Comparison of ENCODE assay signal across 8 mouse cellular contexts in the genomic region with DNA sequence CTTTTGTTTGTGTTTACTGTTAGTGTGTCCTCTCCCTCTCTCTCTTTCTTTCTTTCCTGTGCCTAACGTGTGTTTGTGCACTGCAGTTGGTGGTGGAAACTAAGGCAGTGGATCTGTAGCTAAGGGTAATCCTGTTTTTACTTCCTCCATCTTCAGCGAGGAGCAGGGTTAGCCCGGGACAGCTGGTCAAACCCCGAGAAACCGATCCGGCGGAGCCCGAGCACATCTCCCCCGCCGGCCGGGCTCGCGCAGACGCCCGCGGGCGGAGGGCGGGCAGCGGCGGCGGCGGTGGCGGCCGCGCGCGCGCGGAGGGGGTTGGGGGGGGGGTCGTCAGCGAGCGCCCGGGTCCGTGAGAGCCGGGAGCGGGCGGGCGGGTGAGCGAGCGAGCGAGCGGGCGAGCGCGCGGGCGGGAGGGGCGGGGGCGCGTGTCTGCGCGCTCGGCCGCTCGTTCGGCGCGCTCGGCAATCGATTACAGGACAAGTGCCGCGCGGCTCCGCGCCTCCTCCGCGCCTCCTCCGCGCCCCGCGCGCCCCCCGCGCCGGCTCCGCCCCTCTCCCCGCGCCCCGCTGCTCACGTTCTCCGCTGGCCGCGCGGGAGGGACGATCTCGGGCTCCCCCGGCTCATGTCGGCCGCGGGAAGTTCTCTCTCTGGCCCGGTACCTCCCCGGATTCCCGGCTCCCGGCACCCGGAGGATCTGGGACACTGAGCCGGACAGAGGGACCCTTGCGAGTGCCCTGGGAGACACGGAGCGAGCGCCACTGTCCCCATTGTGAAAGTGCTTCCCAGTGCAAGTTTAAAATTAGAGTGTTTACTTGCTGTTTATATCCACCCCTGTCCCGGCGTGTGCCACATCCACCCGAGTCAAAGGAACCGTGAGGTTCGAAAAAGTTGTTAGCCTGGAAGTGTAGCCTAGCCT. TPM values are rescaled to one million over a fixed set of nuclear protein-coding genes. Genes with fewer than 3 reads are reported as not detected.
A peak's percentile ranks its signal among the peaks of the same experiment; 100 is the strongest.
DNase-seq lines count a peak whose midpoint lies in the region; ATAC-seq and TF ChIP-seq lines count a peak whose summit lies in the region.

Ikzf2 (minus strand) TSS at position 170 of the 916 bp plus-strand sequence.

- WGBS in embryonic facial prominence, embryonic 14.5 days: 0% methylated on average over 25 of the region's 105 CpGs
- WGBS in limb, embryonic 12.5 days: under 1% methylated on average over 92 of the region's 105 CpGs
- WGBS in midbrain, embryonic 13.5 days: under 1% methylated on average over 40 of the region's 105 CpGs
- WGBS in small intestine, adult 2 months: 3% methylated on average over 97 of the region's 105 CpGs

- peak within 1 kb of the TSS; percentile 77 for H3K4me3 ChIP-seq in embryonic facial prominence, embryonic 14.5 days (ENCODE audit: low read depth, low read length)
- H3K4me3 ChIP-seq in limb, embryonic 12.5 days (replicated peaks): peak within 1 kb of the TSS; percentile 72
- peak within 1 kb of the TSS; percentile 80 for H3K4me3 ChIP-seq in midbrain, embryonic 13.5 days (replicated peaks)
- H3K4me3 ChIP-seq in small intestine, adult 2 months (ENCODE audit: low read depth, low read length): peak within 1 kb of the TSS; percentile 75

- peak within 1 kb of the TSS; percentile 88 for H3K4me2 ChIP-seq in embryonic facial prominence, embryonic 14.5 days (ENCODE audit: low read depth, low read length)
- H3K4me2 ChIP-seq in limb, embryonic 12.5 days: peak within 1 kb of the TSS; percentile 77
- H3K4me2 ChIP-seq in midbrain, embryonic 13.5 days (replicated peaks): peak within 1 kb of the TSS; percentile 72

- no peak for TF ChIP-seq POLR2A in small intestine, adult 2 months (IDR thresholded peaks at IDR 0.05; ENCODE audit: low read depth, low read length)

- no peaks in the 10 kb centered on the region for H3K36me3 ChIP-seq in embryonic facial prominence, embryonic 14.5 days (ENCODE audit: control insufficient read depth, insufficient read depth, low read length)
- no peaks in the 10 kb centered on the region for H3K36me3 ChIP-seq in limb, embryonic 12.5 days
- no peaks in the 10 kb centered on the region for H3K36me3 ChIP-seq in midbrain, embryonic 13.5 days
- H3K36me3 ChIP-seq in small intestine, adult 2 months (ENCODE audit: control insufficient read depth, insufficient read depth, low read length): no peaks in the 10 kb centered on the region

- peak within 1 kb of the TSS; percentile 81 for H3K9ac ChIP-seq in embryonic facial prominence, embryonic 14.5 days (ENCODE audit: low read depth, low read length)
- peak within 1 kb of the TSS; percentile 75 for H3K9ac ChIP-seq in limb, embryonic 12.5 days (replicated peaks)
- peak within 1 kb of the TSS; percentile 81 for H3K9ac ChIP-seq in midbrain, embryonic 13.5 days (replicated peaks)

- H3K4me1 ChIP-seq in embryonic facial prominence, embryonic 14.5 days (ENCODE audit: control insufficient read depth, insufficient read depth, low read length): peaks cover 6% of the 10 kb centered on the region; the same call in 1 of the 2 replicates
- peaks cover 5% of the 10 kb centered on the region; the same call in 1 of the 2 replicates for H3K4me1 ChIP-seq in limb, embryonic 12.5 days (replicated peaks)
- peaks cover 21% of the 10 kb centered on the region for H3K4me1 ChIP-seq in midbrain, embryonic 13.5 days (replicated peaks)
- H3K4me1 ChIP-seq in small intestine, adult 2 months (ENCODE audit: control insufficient read depth, insufficient read depth, insufficient read length, low read length): no peaks in the 10 kb centered on the region

- no peaks in the 10 kb centered on the region for H3K9me3 ChIP-seq in embryonic facial prominence, embryonic 14.5 days (ENCODE audit: control insufficient read depth, low read length)
- H3K9me3 ChIP-seq in limb, embryonic 12.5 days: no peaks in the 10 kb centered on the region
- H3K9me3 ChIP-seq in midbrain, embryonic 13.5 days: no peaks in the 10 kb centered on the region

- no peaks in the 10 kb centered on the region; the same call in 1 of the 2 replicates for H3K27me3 ChIP-seq in embryonic facial prominence, embryonic 14.5 days (replicated peaks; ENCODE audit: control insufficient read depth, insufficient read depth, low read length)
- H3K27me3 ChIP-seq in limb, embryonic 12.5 days: peaks cover 10% of the 10 kb centered on the region; the same call in 1 of the 2 replicates
- H3K27me3 ChIP-seq in midbrain, embryonic 13.5 days: no peaks in the 10 kb centered on the region
- H3K27me3 ChIP-seq in small intestine, adult 2 months (ENCODE audit: control insufficient read depth, insufficient read depth, low read length): no peaks in the 10 kb centered on the region

- ATAC-seq in embryonic facial prominence, embryonic 14.5 days (ENCODE audit: low read depth): peak; percentile 94
- ATAC-seq in limb, embryonic 12.5 days (ENCODE audit: insufficient number of reproducible peaks, insufficient read depth, low FRiP score, low TSS enrichment, low read depth): peak; percentile 80
- peak; percentile 97 for ATAC-seq in midbrain, embryonic 13.5 days

- no peak for TF ChIP-seq CTCF in small intestine, adult 2 months (IDR thresholded peaks at IDR 0.05; ENCODE audit: extremely low read depth, insufficient read length, insufficient replicate concordance, low read depth, low read length)

- H3K27ac ChIP-seq in embryonic facial prominence, embryonic 14.5 days (replicated peaks; ENCODE audit: low read depth, low read length): peak within 1 kb of the TSS; percentile 91
- H3K27ac ChIP-seq in limb, embryonic 12.5 days: peak within 1 kb of the TSS; percentile 75
- H3K27ac ChIP-seq in midbrain, embryonic 13.5 days: peak within 1 kb of the TSS; percentile 85
- peak within 1 kb of the TSS; percentile 79 for H3K27ac ChIP-seq in small intestine, adult 2 months (ENCODE audit: insufficient read depth, low read depth, low read length)

- peak; percentile 82 to 90 for DNase-seq in adrenal gland, postnatal 36 days
- peak; percentile 93 for DNase-seq in embryonic facial prominence, embryonic 14.5 days (ENCODE audit: low spot score)
- peak; percentile 68 for DNase-seq in heart, adult 8-10 months (ENCODE audit: low spot score)
- DNase-seq in kidney, adult 8-10 months: peak; percentile 57 to 64
- no peak for DNase-seq in MN1 (ENCODE audit: low spot score)

RNA-seq across cellular contexts. Expression of gene Ikzf2, which starts in this region (rescaled TPM):
- 10 to 100 TPM in 1 of 2 experiments, 1 to 10 TPM in 1; 8.9 to 10.5 TPM for total RNA-seq in adrenal gland, postnatal 36 days (2021)
- 4.2 and 5.6 TPM in 2 replicates for polyA plus RNA-seq in embryonic facial prominence, embryonic 14.5 days (2014; fragmentation: Nextera tagmentation; extraction: Ambion mirVana)
- 1 to 10 TPM; 5.8 to 8.6 (median 7.7) TPM for total RNA-seq in heart, adult 8-10 months (2022)
- polyA plus RNA-seq in limb, embryonic 12.5 days (2016; fragmentation: Nextera tagmentation; extraction: Ambion mirVana): 3.7 and 4.8 TPM in 2 replicates
- 4.8 and 5.5 TPM in 2 replicates for polyA plus RNA-seq in midbrain, embryonic 13.5 days (2015; fragmentation: Nextera tagmentation; extraction: Ambion mirVana)
- 0.19 and 0.38 TPM in 2 replicates for polyA plus RNA-seq in small intestine, adult 2 months (2012; rRNA removed)
